In the genomic region with DNA sequence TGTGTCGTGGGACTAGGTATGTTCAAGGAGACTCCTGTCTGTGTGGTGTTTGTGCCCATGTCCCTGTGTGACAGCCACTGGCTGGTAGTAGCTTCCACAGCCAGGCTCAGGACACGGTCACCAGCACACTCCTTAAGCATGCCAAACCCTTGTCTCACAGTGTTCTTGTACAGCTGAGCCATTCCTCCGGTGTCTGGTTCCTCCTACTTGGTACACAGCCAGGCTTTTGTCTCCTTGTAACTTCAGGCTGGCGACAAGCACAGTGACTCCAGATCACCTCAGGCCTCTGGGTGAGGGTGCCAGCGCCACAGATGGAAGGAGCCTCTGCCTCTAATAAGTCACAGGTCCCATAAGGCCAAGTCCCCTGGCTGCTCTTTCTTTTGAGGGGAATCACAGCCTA, we compare ENCODE assay signal across 15 mouse cellular contexts.
A peak's percentile ranks its signal among the peaks of the same experiment; 100 is the strongest.
DNase-seq lines count a peak whose midpoint lies in the region; ATAC-seq and TF ChIP-seq lines count a peak whose summit lies in the region.
"Had no signal": no experiment of that assay in that cellular context is flagged by ENCODE, and none has a peak within 500 bp of the region (broad histone marks: within the 10 kb centered on the region; RNA-seq: fewer than 3 reads in every experiment).

No protein-coding gene starts in this region.

- H3K9me3 ChIP-seq in lung, embryonic 16.5 days (ENCODE audit: control insufficient read depth, low read length) = no peaks in the 10 kb centered on the region
- H3K9me3 ChIP-seq in stomach, postnatal 0 days (ENCODE audit: control insufficient read depth, low read length) = no peaks in the 10 kb centered on the region
- H3K9me3 ChIP-seq: embryonic facial prominence, embryonic 12.5 days; midbrain, embryonic 12.5 days; neural tube, embryonic 13.5 days had no signal

- no peak overlapping the region for H3K27ac ChIP-seq in heart, adult 2 months
- peak overlapping the region; percentile 25; the same call in 1 of the 2 replicates for H3K27ac ChIP-seq in lung, embryonic 16.5 days (ENCODE audit: low read length)
- no peak overlapping the region for H3K27ac ChIP-seq in stomach, postnatal 0 days (replicated peaks)
- no peak overlapping the region for H3K27ac ChIP-seq in left cerebral cortex, adult 2 months
- H3K27ac ChIP-seq: embryonic facial prominence, embryonic 12.5 days; liver, embryonic 14.5 days; neural tube, embryonic 13.5 days had no signal

- no peak for TF ChIP-seq EP300 in heart, adult 2 months (IDR thresholded peaks at IDR 0.05; ENCODE audit: insufficient read depth, low read depth, low read length)
- TF ChIP-seq EP300 in stomach, postnatal 0 days (optimal IDR thresholded peaks at IDR 0.05) = no peak

- no peak overlapping the region for H3K4me3 ChIP-seq in heart, adult 2 months
- no peak overlapping the region for H3K4me3 ChIP-seq in lung, embryonic 16.5 days (ENCODE audit: low read length)
- H3K4me3 ChIP-seq in stomach, postnatal 0 days (ENCODE audit: low read depth, low read length) = no peak overlapping the region
- H3K4me3 ChIP-seq in left cerebral cortex, adult 2 months = no peak overlapping the region
- H3K4me3 ChIP-seq: embryonic facial prominence, embryonic 12.5 days; midbrain, embryonic 12.5 days; neural tube, embryonic 13.5 days had no signal

- H3K4me1 ChIP-seq in heart, adult 2 months (ENCODE audit: control insufficient read depth, insufficient read depth, low read length) = peaks cover 3% of the 10 kb centered on the region; the same call in 1 of the 2 replicates
- 0 out of 2 replicates have a peak, but pooled peaks cover 6% of the 10 kb centered on the region for H3K4me1 ChIP-seq in lung, embryonic 16.5 days (replicated peaks; ENCODE audit: control insufficient read depth, insufficient read depth, low read length)
- no peaks in the 10 kb centered on the region for H3K4me1 ChIP-seq in stomach, postnatal 0 days (replicated peaks; ENCODE audit: control insufficient read depth, insufficient read depth)

- TF ChIP-seq CTCF in heart, adult 2 months (IDR thresholded peaks at IDR 0.05) = no peak
- no peak for TF ChIP-seq CTCF in stomach, postnatal 0 days (IDR thresholded peaks at IDR 0.05; ENCODE audit: low read depth)
- TF ChIP-seq CTCF in left cerebral cortex, adult 2 months (IDR thresholded peaks at IDR 0.05) = no peak

- no peak for TF ChIP-seq POLR2A in heart, adult 2 months (IDR thresholded peaks at IDR 0.05; ENCODE audit: insufficient read depth, low read depth, low read length)

- no peaks in the 10 kb centered on the region for H3K27me3 ChIP-seq in heart, adult 2 months (ENCODE audit: control insufficient read depth, insufficient read depth, low read length)
- H3K27me3 ChIP-seq in lung, embryonic 16.5 days (ENCODE audit: control insufficient read depth, insufficient read depth, low read depth, low read length) = no peaks in the 10 kb centered on the region
- no peaks in the 10 kb centered on the region for H3K27me3 ChIP-seq in stomach, postnatal 0 days (ENCODE audit: control insufficient read depth, insufficient read depth, low read length)
- H3K27me3 ChIP-seq: embryonic facial prominence, embryonic 12.5 days had no signal

- DNase-seq in heart, postnatal 4 days = peak; percentile 13
- no peak for DNase-seq in heart, adult 2 months
- DNase-seq in lung, postnatal 14 days = no peak
- peak; percentile 67 for DNase-seq in fat pad, adult 2 months (ENCODE audit: extremely low read depth, low read depth, low spot score)
- no peak for DNase-seq in stomach, postnatal 0 days (ENCODE audit: low spot score)
- no peak for DNase-seq in left cerebral cortex, adult 2 months (ENCODE audit: extremely low spot score in 1 of 2, low spot score in 2 of 2)
- DNase-seq: cerebellum, adult 11-12 months; right cerebral cortex, adult 18-20 months; thymus, postnatal 14 days had no signal

- H3K4me2 ChIP-seq in lung, embryonic 16.5 days (ENCODE audit: low read depth, low read length) = no peak overlapping the region
- H3K4me2 ChIP-seq in stomach, postnatal 0 days (replicated peaks; ENCODE audit: low read depth) = no peak overlapping the region
- H3K4me2 ChIP-seq: embryonic facial prominence, embryonic 12.5 days; midbrain, embryonic 12.5 days; neural tube, embryonic 13.5 days had no signal

- intact Hi-C loops in heart, adult 2 months (cut with DNase I) = no loop called here
- intact Hi-C loops in left cerebral cortex, adult 2 months (cut with DNase I) = no loop called here

- WGBS in heart, adult 2 months = 32% methylated on average over 5 of the region's 5 CpGs
- 45% methylated on average over 5 of the region's 5 CpGs for WGBS in lung, embryonic 16.5 days
- WGBS in stomach, postnatal 0 days = 54% methylated on average over 5 of the region's 5 CpGs

- no peaks in the 10 kb centered on the region for H3K79me2 ChIP-seq in heart, adult 2 months (replicated peaks; ENCODE audit: control insufficient read depth, insufficient read depth, low read length)

- no peak overlapping the region for H3K9ac ChIP-seq in heart, adult 2 months (ENCODE audit: low read depth, low read length)
- no peak overlapping the region for H3K9ac ChIP-seq in lung, embryonic 16.5 days (ENCODE audit: low read length)
- H3K9ac ChIP-seq in stomach, postnatal 0 days (ENCODE audit: low read length) = no peak overlapping the region
- H3K9ac ChIP-seq: embryonic facial prominence, embryonic 12.5 days; liver, embryonic 14.5 days; midbrain, embryonic 12.5 days; neural tube, embryonic 13.5 days had no signal

- peak; percentile 65 for ATAC-seq in lung, embryonic 16.5 days (ENCODE audit: low read depth)
- ATAC-seq in stomach, postnatal 0 days (ENCODE audit: low FRiP score, low TSS enrichment) = 0 out of 2 replicates have a peak, but pooled peaks have one; percentile 24
- ATAC-seq: intestine, postnatal 0 days had no signal

- H3K36me3 ChIP-seq in heart, adult 2 months (ENCODE audit: control insufficient read depth, insufficient read depth, low read length) = no peaks in the 10 kb centered on the region
- no peaks in the 10 kb centered on the region for H3K36me3 ChIP-seq in lung, embryonic 16.5 days (ENCODE audit: control insufficient read depth, insufficient read depth, low read length)
- H3K36me3 ChIP-seq in stomach, postnatal 0 days (ENCODE audit: control insufficient read depth, insufficient read depth, low read length) = no peaks in the 10 kb centered on the region
- H3K36me3 ChIP-seq: embryonic facial prominence, embryonic 12.5 days; midbrain, embryonic 12.5 days; neural tube, embryonic 13.5 days had no signal

Comparison
In these comparisons a context has a peak if more than half of its experiments do, and no peak if none do; other contexts are left out.
1. DNase-seq: peak in heart, postnatal 4 days (single experiment) and fat pad, adult 2 months (single experiment); none in heart, adult 2 months (0 of 2), lung, postnatal 14 days (single experiment), stomach, postnatal 0 days (single experiment) and left cerebral cortex, adult 2 months (0 of 2).